Mouse (Mus musculus): ENCODE measurements around the gene Ttc23.

DNA sequence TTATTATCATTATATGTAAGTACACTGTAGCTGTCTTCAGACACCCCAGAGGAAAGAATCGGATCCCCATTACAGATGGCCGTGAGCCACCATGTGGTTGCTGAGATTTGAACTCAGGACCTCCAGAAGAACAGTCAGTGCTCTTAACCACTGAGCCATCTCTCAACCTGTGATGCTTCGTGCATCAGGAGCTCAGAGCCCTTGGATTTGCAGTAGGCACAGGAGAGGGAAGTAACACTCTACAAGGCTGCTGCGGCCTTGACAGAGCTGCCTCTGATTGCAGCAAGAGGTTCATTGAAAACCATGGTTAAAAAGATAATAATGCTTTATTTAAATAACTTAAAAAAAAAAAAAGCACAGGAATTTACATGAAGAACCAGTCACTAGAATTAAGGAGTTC, 1.2 kb downstream of the Ttc23 start:
- TF ChIP-seq POLR2A (IDR thresholded peaks at IDR 0.05; ENCODE audit: low read depth, low read length): no peak
- no peak for TF ChIP-seq CTCF (IDR thresholded peaks at IDR 0.05; ENCODE audit: extremely low read depth, insufficient read depth, insufficient read length, insufficient replicate concordance)

Measured in spleen, adult 2 months (tissue).